In the genomic region with DNA sequence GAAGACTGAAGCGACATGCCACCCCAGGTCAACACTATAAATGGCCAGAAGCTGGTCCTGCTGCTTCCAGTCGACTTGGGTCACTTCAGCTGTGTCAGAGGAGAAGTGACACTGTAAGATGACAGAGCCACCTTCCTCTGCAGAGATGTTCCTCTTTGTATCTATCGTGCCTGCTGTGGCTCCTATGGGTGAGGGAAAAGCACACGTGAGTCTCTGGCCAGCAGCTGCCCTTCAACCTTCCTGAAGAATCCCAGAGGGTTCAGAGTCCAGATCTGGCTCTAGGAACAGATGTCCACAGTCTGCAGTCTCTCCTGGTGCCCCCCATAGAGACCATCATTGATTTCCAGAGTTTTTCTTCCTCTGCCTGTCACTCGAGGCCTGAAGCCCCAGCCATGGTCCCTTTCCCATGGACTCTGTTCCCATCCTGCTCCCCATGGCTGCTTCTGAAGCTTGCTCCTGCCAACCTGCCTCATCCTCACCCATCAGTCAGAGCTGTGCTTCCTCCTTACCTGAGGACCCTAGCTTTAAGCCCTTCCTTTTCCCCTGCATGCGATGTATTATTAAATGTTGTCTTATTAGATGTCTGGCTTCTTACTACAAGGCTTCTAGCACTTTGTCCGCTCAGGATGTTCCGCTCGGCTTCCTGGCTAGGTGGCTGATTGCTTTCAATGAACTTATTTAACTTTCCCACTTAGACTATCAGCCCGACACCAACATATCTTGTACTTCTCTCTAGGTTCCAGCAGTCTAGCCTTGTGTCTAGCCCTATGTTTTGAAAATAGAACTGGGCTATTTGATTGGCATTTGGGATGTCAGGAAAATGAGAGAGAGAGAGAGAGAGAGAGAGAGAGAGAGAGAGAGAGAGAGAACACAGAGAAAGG, we compare ENCODE assay signal across 21 mouse cellular contexts. TPM values are rescaled to one million over a fixed set of nuclear protein-coding genes. Genes with fewer than 3 reads are reported as not detected.
"Had no signal": no experiment of that assay in that cellular context is flagged by ENCODE, and none has a peak within 500 bp of the region (broad histone marks: within the 10 kb centered on the region; RNA-seq: fewer than 3 reads in every experiment).

No protein-coding gene starts in this region.

- H3K27ac ChIP-seq: neural tube, embryonic 12.5 days; neural tube, embryonic 13.5 days; neural tube, embryonic 15.5 days; stomach, embryonic 15.5 days; stomach, postnatal 0 days had no signal

- H3K9ac ChIP-seq: neural tube, embryonic 12.5 days; neural tube, embryonic 13.5 days; neural tube, embryonic 15.5 days; stomach, embryonic 15.5 days had no signal

- H3K27me3 ChIP-seq: neural tube, embryonic 12.5 days; neural tube, embryonic 13.5 days; neural tube, embryonic 15.5 days; stomach, embryonic 15.5 days had no signal

- H3K36me3 ChIP-seq: neural tube, embryonic 12.5 days; neural tube, embryonic 13.5 days; neural tube, embryonic 15.5 days; stomach, embryonic 15.5 days had no signal

- H3K9me3 ChIP-seq: neural tube, embryonic 12.5 days; neural tube, embryonic 13.5 days; neural tube, embryonic 15.5 days; stomach, embryonic 15.5 days had no signal

- H3K4me2 ChIP-seq: neural tube, embryonic 12.5 days; neural tube, embryonic 13.5 days; neural tube, embryonic 15.5 days; stomach, embryonic 15.5 days had no signal

- DNase-seq: retina, postnatal 1 day; right cerebral cortex, adult 18-20 months; right cerebral cortex, postnatal 14 days; right cerebral cortex, postnatal 25 days; right cerebral cortex, postnatal 4 days; spleen, adult 18-20 months; thymus, adult 18-20 months; thymus, adult 2 months; thymus, postnatal 14 days; thymus, postnatal 25 days; thymus, postnatal 36 days; thymus, postnatal 4 days had no signal

- H3K4me3 ChIP-seq: neural tube, embryonic 12.5 days; neural tube, embryonic 13.5 days; neural tube, embryonic 15.5 days; stomach, embryonic 15.5 days had no signal

- H3K4me1 ChIP-seq: neural tube, embryonic 12.5 days; neural tube, embryonic 13.5 days; neural tube, embryonic 15.5 days; stomach, embryonic 15.5 days had no signal

RNA-seq across cellular contexts. Expression of a gene that starts 1.6 kb away (rescaled TPM):
- total RNA-seq: neutrophil, adult 5-6 weeks had no signal
- polyA plus RNA-seq: neural tube, embryonic 12.5 days; neural tube, embryonic 13.5 days; neural tube, embryonic 15.5 days; stomach, embryonic 14.5 days; stomach, embryonic 15.5 days; stomach, embryonic 16.5 days; stomach, postnatal 0 days; testis, adult 2 months had no signal
